Mouse (Mus musculus) olfactory bulb, adult 2 months (tissue): Measurements from ENCODE around the gene Lrrc28.

Experiments
- CTCF ChIP-seq: fragments of 200-500 bp; IDR thresholded peaks from 2 replicates; pipeline ENCODE4 v1.5.1; 2012; ENCODE audit warnings: low read depth, mild to moderate bottlenecking, low read length, moderate library complexity; ENCODE audit not compliant: insufficient read depth
- POLR2A ChIP-seq: fragments of 200-500 bp; IDR thresholded peaks from 2 replicates; pipeline ENCODE4 v1.6.1; 2012; ENCODE audit warnings: mild to moderate bottlenecking, low read depth, low read length, moderate library complexity; ENCODE audit not compliant: insufficient read depth

DNA sequence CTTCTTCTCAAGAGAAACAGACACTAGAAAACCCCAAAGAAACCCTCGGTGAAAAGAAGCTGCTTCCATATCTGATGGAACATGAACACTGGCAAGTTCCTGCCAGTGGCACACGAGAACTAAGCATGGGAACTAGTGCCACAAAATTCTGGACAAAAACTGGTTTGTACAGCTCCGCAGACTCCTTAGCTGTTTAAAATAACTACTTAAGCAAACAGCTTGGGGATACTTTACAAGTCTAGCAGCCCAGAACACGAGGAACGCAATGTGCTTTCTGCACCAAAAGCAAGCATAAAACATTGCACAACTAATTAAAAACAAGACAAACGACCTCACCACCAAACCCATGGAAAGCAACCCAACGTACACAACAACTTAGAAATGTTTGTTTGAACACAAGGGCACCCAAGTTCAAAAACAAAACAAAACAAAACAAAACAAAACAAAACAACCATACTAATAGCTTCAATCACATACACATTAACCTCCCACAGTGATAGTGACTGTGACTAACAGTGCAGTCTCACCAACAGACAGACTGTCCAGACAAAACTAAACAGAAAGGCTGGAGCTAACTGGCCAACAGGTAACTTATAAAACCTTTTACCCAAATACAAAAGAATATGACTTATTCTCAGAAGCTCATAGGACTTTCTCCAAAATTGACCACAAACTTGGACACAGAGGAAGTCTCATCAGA is 66.1 kb downstream of the Lrrc28 start:
- TF ChIP-seq CTCF (no peak), POLR2A (no peak)
